Mouse (Mus musculus): Measurements from ENCODE around the gene Capn8.
A peak's percentile ranks its signal among the peaks of the same experiment; 100 is the strongest.

The Capn8 gene

DNA sequence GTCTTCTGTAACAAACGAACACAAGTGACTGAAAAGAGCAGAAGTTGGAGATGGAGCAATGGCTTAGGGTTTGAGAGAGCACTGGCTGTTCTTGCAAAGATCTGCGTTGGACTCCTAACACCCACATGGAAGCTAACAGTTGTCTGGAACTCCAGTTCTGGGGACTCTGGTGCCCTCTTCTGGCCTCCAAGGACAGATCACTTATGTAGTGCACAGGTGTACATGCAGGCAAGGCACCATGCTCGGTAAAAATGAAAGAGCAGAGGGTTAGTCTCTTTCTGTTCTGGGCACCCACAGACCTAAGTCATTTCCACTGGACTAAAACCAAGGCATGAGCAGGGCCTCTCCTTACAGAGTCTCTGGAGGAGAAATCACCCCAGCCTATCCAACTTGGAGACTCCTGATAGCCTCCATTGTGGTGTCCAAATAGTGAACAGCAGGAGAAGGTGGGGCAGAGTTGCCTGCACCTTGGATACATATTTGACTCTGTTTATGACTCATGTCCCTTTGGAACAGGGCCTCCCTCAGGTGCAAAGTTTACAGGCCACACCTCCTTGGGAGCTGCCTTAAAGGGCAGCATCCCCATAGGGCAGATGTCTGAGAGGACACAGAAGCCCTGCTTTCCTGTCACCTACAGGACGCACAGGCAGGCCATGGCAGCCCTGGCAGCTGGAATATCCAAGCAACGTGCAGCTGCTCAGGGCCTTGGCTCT is at the start of gene Capn8:
Gene Capn8, plus strand, starts transcription at position 600 of the 713 bp plus-strand sequence.
- DNase-seq (ENCODE audit: inconsistent ontology term), result no peak

GRCm38 (mm10) chr1:182516758-182517676 is 47.8 kb upstream of the Capn8 start, which contains the start of gene Capn2:
Capn2 (minus strand) TSS chr1:182517608.
- DNase-seq (ENCODE audit: inconsistent ontology term), result peak; percentile 92

GRCm38 (mm10) chr1:182517677-182518011 is 47.2 kb upstream of the Capn8 start:
- DNase-seq (ENCODE audit: inconsistent ontology term), result no peak

DNA sequence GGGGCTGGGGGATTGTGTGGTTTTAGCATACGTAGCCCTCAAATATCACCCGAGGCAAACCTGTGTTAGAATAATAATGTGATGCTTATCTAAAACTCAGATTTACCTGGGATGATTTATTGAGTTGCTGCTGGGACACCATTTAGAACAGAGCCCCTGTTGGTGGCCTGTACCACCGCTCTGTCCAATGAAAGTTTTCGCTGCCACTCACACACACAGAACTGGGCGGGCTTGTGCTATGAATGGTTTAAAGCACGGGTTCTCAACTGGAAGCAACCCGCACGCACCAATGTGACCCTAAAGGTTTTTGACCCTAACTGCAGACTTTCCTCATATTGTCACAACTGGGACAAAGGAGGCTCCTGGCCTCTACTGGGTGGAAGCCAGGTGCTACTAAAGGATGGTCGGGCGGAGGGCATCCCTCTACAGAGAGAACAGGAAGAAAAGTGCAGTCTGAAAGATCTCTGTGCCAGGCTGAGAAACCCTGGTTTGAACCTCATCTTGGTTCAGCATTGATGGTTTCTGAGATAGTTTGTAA is 46.6 kb upstream of the Capn8 start:
- DNase-seq (ENCODE audit: inconsistent ontology term), result no peak

GRCm38 (mm10) chr1:182518811-182519210 is 46.0 kb upstream of the Capn8 start:
- no peak for DNase-seq (ENCODE audit: inconsistent ontology term)

- no peak for DNase-seq (ENCODE audit: inconsistent ontology term)
Measured at GRCm38 (mm10) chr1:182519341-182519740, 45.5 kb upstream of the Capn8 start.

DNA sequence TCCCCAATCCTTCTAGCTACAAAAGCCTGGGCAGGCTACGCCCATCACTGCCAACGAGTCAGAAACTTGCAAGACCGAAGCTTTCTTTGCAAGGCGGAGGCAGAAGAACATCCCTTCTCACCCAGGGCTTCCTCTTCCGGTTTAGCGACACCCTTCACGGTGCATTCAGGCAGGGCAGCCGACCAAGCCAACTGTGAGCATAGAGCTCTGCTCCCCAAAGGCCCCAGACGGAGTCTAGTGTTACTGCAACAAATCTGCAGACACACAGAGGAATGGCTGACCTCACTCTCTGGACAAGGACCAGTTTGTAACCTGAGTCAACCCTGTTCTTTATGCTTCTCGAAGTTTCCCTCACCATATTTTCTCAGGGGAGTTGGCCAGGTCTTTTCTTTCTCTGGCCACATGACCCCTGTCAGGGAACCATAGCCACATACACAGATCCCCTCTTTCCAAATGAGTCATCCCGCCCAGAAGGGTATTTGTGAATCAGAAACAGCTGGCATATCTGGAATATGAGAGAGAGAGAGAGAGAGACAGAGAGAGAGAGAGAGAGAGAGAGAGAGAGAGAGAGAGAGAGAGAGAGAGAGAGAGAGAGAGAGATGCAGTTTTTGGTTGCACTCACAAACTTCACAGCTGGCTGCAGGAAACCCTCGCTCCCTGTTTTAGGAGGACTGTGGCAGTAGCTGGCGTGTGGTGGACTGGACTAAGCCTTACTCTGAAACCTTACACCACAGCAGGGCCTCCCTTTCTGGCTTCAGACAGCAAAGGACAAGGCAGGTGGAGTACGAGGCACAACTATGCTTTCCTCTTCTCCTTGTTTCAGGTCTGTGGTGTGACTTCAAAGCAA is 44.5 kb upstream of the Capn8 start:
- DNase-seq (ENCODE audit: inconsistent ontology term), result peak; percentile 87

GRCm38 (mm10) chr1:182520938-182521500 is 43.8 kb upstream of the Capn8 start:
- DNase-seq (ENCODE audit: inconsistent ontology term), result no peak

- no peak for DNase-seq (ENCODE audit: inconsistent ontology term)
Measured at GRCm38 (mm10) chr1:182522961-182523360, 41.8 kb upstream of the Capn8 start.

GRCm38 (mm10) chr1:182523692-182524091 is 41.1 kb upstream of the Capn8 start:
- DNase-seq (ENCODE audit: inconsistent ontology term), result no peak

- no peak for DNase-seq (ENCODE audit: inconsistent ontology term)
Measured at GRCm38 (mm10) chr1:182525601-182526000, 39.2 kb upstream of the Capn8 start.

GRCm38 (mm10) chr1:182527261-182527766 is 37.5 kb upstream of the Capn8 start:
- DNase-seq (ENCODE audit: inconsistent ontology term), result no peak

GRCm38 (mm10) chr1:182527921-182528858 is 36.6 kb upstream of the Capn8 start:
- DNase-seq (ENCODE audit: inconsistent ontology term), result peak; percentile 90

DNA sequence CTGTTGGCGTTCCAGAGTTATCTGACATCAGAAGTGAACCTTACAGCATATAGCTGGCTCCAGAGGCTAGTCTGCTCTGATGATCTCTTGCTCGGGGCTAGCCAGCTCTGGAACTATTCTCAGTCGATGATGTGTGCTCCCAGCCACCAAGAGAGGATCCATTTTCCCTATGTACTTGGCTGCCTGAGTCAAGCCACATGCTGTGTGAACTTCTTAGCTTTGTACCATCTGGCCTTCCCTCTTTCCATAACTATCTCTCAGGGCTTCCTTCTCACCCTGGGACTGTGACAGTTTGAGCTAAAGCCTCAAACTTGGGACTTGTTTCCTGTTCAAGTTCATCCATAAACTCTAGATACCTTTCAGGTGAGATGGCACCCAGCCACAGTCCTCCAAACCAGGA is 31.2 kb upstream of the Capn8 start:
- no peak for DNase-seq (ENCODE audit: inconsistent ontology term)

GRCm38 (mm10) chr1:182535080-182535481 is 29.7 kb upstream of the Capn8 start:
- no peak for DNase-seq (ENCODE audit: inconsistent ontology term)

DNA sequence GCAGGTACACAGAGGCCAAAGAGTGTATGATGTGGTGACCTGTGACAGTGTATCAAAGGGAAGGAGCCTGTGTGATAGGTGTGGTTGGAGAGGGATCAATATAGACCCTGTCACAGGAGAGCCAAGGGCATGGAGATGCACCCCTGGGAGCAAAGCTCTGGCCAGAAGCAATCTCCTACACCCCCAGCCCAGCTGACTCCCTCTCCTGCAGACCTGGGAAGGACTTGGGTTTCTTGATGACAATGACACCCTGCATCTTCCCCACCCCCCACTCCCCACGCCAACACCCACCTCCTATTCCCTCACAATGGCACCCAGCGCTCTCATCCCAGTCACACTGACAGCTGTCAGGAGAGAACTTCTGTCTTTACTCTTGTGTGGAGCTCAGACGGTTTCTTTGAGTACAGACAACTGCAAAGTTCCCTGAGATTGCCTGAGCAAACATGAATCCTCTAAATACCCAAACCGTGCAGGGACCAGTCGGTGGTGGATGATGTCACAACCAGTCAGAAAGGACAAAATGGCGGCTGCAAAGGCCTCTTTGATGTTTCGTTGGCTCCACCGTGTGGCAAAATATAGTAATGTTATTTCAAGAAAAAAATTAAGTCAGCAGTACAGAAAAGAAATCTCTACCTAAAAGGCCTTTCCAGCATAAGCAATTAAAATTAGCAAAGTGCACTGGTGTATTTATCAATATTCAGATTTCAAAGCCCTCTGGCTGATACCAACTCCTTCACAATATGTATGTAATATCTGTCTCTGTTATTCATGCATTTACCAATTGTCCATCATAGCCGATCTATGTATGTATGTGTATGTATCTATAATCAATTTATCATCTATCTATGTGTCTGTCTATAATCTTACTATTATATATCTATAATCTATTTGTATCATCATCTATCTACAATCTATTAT is 25.5 kb upstream of the Capn8 start:
- DNase-seq (ENCODE audit: inconsistent ontology term), result peak; percentile 71

- no peak for DNase-seq (ENCODE audit: inconsistent ontology term)
Measured at GRCm38 (mm10) chr1:182542110-182542509, 22.7 kb upstream of the Capn8 start.

DNA sequence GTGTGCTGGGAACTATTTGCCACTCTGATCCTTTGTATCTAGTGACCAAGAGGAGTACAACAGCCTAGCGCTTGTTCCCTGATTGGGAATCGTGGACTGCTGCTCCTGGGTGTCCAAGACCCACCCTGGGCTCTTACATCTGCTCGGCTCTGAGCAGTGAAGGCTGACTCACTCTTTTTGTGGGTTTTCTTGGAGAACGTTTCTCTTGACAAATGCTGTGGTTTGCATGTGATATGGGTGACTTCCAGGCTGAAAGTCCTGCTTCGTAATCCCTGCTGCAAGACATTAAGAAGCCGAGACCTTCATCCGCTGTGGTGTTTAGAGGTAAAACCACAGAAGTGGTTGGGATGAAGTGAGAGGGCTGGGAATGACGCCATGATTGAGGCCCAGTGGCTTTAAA is 21.7 kb upstream of the Capn8 start:
- no peak for DNase-seq (ENCODE audit: inconsistent ontology term)

GRCm38 (mm10) chr1:182543906-182544305 is 20.9 kb upstream of the Capn8 start:
- DNase-seq (ENCODE audit: inconsistent ontology term), result no peak
